Mouse (Mus musculus) intestine, embryonic 16.5 days (tissue): ENCODE results near the gene Gm13697. TPM values are rescaled to one million over a fixed set of nuclear protein-coding genes. Genes with fewer than 3 reads are reported as not detected.
"Not testable (repeated sequence)": the region's sequence is repeated elsewhere in the genome, so short reads cannot be mapped to it uniquely, and the experiment has no call there.

Experiments used
- ATAC-seq: fragments of 200-750 bp; cut with Nextera tagmentation; 2 replicates; pipeline ENCODE4 v1.8.0; 2017; ENCODE audit warnings: moderate TSS enrichment, moderate library complexity
- H3K27ac ChIP-seq: fragments of 300-500 bp; sonication (generic); 2 replicates; pipeline ENCODE4 v1.5.1; 2014; ENCODE audit warnings: mild to moderate bottlenecking, low read length
- H3K27me3 ChIP-seq: fragments of 300-500 bp; sonication (generic); replicated peaks from 2 replicates; pipeline ENCODE4 v1.6.1; 2014; ENCODE audit warnings: low read length, control low read depth, mixed read lengths; ENCODE audit not compliant: control insufficient read depth, insufficient read depth
- H3K36me3 ChIP-seq: fragments of 300-500 bp; sonication (generic); 2 replicates; pipeline ENCODE4 v1.6.1; 2014; ENCODE audit warnings: low read length, control low read depth; ENCODE audit not compliant: control insufficient read depth, insufficient read depth
- H3K4me1 ChIP-seq: fragments of 300-500 bp; sonication (generic); 2 replicates; pipeline ENCODE4 v1.6.1; 2014; ENCODE audit warnings: low read length, control low read depth, mixed read lengths; ENCODE audit not compliant: control insufficient read depth, insufficient read depth
- H3K4me2 ChIP-seq: fragments of 300-500 bp; sonication (generic); 2 replicates; pipeline ENCODE4 v1.6.1; 2014; ENCODE audit warnings: low read depth, low read length, control low read depth
- H3K4me3 ChIP-seq: fragments of 300-500 bp; sonication (generic); 2 replicates; pipeline ENCODE4 v1.5.1; 2014; ENCODE audit warnings: mild to moderate bottlenecking, low read length
- H3K9ac ChIP-seq: fragments of 300-500 bp; sonication (generic); 2 replicates; pipeline ENCODE4 v1.6.1; 2014; ENCODE audit warnings: low read depth, low read length
- H3K9me3 ChIP-seq: fragments of 300-500 bp; sonication (generic); 2 replicates; pipeline ENCODE4 v1.6.1; 2016; ENCODE audit warnings: low read length, control low read depth; ENCODE audit not compliant: control insufficient read depth
- WGBS: fragments of 180-500 bp; shearing (Covaris S2); extraction: QIAGEN DNeasy Blood & Tissue Kit; methylation state at CpG from one replicate; pipeline ENCODE4 v1.1.7; 2014; 5-methylcytosine and 5-hydroxymethylcytosine counted together
- polyA plus RNA-seq: library from polyadenylated mRNA; unstranded; fragments of >200 nt; fragmentation: Nextera tagmentation; extraction: Ambion mirVana; gene quantifications from 2 replicates; pipeline ENCODE4 v1.2.1, GENCODE M21; 2015

Gene Gm13697
- polyA plus RNA-seq, 1 experiment from 2014 or later: not detected

GRCm38 (mm10) chr2:83993639-83994255, 9.2 kb downstream of the Gm13697 start:
- not testable (repeated sequence) for H3K27me3 ChIP-seq, H3K4me3 ChIP-seq, H3K27ac ChIP-seq, H3K9me3 ChIP-seq, H3K4me1 ChIP-seq, H3K36me3 ChIP-seq, H3K9ac ChIP-seq, ATAC-seq
- WGBS: 43% methylated on average over 7 of the region's 9 CpGs
- peak overlapping the region; percentile 30; the same call in 1 of the 2 replicates for H3K4me2 ChIP-seq

DNA sequence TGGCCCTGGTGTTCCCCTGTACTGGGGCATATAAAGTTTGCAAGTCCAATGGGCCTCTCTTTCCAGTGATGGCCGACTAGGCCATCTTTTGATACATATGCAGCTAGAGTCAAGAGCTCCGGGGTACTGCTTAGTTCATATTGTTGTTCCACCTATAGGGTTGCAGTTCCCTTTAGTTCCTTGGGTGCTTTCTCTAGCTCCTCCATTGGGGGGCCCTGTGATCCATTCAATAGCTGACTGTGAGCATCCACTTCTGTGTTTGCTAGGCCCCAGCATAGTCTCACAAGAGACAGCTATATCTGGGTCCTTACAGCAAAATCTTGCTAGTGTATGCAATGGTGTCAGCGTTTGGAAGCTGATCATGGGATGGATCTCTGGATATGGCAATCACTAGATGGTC, 10.0 kb downstream of the Gm13697 start:
- H3K9me3 ChIP-seq, H3K36me3 ChIP-seq, ATAC-seq, H3K4me1 ChIP-seq, H3K4me3 ChIP-seq, H3K27ac ChIP-seq, H3K27me3 ChIP-seq, H3K4me2 ChIP-seq, H3K9ac ChIP-seq: not testable (repeated sequence)
- WGBS: no CpG with 5 or more reads among the region's 3 CpGs

DNA sequence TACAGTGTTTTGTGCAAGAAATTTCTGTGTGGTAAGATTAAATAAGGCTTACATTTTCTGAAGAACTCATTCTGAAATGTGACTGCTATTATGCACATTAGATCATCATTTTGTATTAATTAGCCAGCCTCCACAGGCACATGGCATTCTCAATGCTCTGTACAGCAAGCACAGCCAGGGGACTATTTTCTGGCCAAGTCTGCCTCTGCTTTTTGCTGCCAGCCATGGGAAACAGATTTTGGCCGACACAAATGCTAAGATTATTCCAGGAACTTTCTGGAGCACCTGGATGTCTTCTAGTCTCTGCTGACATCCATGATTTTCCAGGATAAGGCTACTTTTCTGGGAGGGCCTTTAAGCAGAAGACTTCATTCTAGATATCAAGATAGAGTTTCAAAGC, 24.4 kb downstream of the Gm13697 start:
- ATAC-seq: no peak
- H3K4me1 ChIP-seq: 0 out of 2 replicates have a peak, but pooled peaks cover 2% of the 10 kb centered on the region
- H3K4me3 ChIP-seq: no peak overlapping the region
- H3K9me3 ChIP-seq: no peaks in the 10 kb centered on the region
- no peak overlapping the region for H3K4me2 ChIP-seq
- 54% methylated on average over 1 of the region's 1 CpGs for WGBS
- H3K27me3 ChIP-seq: no peaks in the 10 kb centered on the region
- H3K9ac ChIP-seq: no peak overlapping the region
- H3K27ac ChIP-seq: no peak overlapping the region
- no peaks in the 10 kb centered on the region for H3K36me3 ChIP-seq

DNA sequence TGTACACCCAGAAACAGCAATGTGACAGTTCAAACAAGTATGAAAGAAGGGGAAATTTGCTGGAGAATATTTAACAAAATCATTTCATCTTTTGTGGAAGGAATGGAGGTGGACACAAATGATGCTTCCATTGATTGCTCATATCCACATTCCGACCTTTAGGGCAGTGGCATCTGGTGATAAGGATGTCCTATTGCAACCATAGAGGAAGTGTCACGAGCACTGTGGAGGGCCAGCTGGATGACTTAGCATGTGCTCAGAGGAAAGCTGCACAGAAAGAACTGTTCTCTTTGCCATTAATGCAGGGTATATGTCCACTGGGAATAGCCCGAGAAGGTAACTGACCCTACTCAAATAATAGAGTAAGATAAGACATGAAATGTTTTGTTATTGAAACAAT, 25.3 kb downstream of the Gm13697 start:
- H3K4me2 ChIP-seq: no peak overlapping the region
- WGBS: 67% methylated on average over 3 of the region's 3 CpGs
- ATAC-seq: no peak
- H3K9me3 ChIP-seq: no peaks in the 10 kb centered on the region
- no peaks in the 10 kb centered on the region for H3K27me3 ChIP-seq
- H3K9ac ChIP-seq: no peak overlapping the region
- H3K27ac ChIP-seq: no peak overlapping the region
- H3K4me3 ChIP-seq: no peak overlapping the region
- no peaks in the 10 kb centered on the region for H3K36me3 ChIP-seq
- H3K4me1 ChIP-seq: 0 out of 2 replicates have a peak, but pooled peaks cover 2% of the 10 kb centered on the region

DNA sequence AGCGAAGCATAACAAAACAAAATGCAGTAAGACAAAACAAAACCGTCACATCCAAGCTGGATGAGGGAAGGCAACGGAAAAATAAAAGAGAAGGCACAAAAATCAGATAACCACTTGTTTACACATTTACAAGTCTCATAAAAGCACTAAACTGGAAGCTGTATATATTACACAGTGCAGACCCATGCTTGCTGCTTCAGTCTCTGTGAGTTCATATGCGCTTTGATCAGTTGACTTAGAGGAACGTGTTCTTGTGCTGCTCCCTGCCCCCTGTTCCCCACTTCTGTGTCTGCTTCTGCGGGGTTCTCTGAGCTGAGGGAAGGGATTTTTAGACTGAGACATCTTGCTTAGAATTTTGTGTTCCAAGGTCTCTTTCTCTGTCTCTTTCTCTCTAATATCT, 30.0 kb downstream of the Gm13697 start:
- no peaks in the 10 kb centered on the region for H3K36me3 ChIP-seq
- no peaks in the 10 kb centered on the region for H3K9me3 ChIP-seq
- H3K27ac ChIP-seq: no peak overlapping the region
- no peaks in the 10 kb centered on the region for H3K4me1 ChIP-seq
- H3K4me3 ChIP-seq: no peak overlapping the region
- no peak for ATAC-seq
- H3K9ac ChIP-seq: no peak overlapping the region
- H3K4me2 ChIP-seq: no peak overlapping the region
- 58% methylated on average over 6 of the region's 6 CpGs for WGBS
- H3K27me3 ChIP-seq: no peaks in the 10 kb centered on the region

DNA sequence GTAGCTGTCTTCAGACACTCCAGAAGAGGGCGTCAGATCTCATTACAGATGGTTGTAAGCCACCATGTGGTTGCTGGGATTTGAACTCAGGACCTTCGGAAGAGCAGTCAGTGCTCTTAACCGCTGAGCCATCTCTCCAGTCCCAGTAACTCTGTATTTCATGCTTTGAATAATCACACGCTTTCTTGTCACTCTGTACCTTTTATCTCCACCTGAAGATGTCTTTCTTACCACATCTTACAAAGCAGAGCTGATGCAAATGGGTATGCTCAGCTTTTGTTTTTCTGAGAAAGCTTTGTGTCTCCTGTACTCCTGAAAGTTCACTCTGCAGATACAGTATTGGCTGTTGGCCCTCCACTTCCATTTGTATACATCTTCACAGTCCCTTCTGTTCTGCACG, 31.7 kb downstream of the Gm13697 start:
- H3K4me1 ChIP-seq, ATAC-seq, H3K9me3 ChIP-seq, H3K4me3 ChIP-seq, H3K27ac ChIP-seq, H3K36me3 ChIP-seq, H3K27me3 ChIP-seq, H3K9ac ChIP-seq, H3K4me2 ChIP-seq: not testable (repeated sequence)
- 72% methylated on average over 5 of the region's 5 CpGs for WGBS

DNA sequence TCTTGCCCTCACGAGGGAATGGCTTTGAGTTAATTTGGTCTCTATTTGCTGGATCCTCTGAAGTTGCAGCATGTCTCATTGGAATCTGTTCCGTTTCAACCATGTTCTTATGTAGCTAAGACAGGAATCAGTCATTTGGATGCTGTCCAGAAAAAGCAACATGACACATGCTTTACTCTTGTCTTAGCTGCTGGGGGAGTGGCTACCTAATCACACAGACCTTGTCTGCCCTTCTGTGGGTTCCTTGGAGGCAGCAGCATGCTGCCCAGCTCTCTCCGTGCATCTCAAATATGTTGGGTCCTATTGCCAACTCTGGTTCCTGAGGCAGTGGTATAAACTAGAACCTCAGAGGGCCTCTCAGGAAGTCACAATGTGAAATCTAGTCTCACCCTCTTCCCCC, 33.8 kb downstream of the Gm13697 start:
- Histone ChIP-seq H3K9me3 (no peaks in the 10 kb centered on the region), H3K9ac (no peak overlapping the region), H3K4me2 (no peak overlapping the region), H3K4me3 (no peak overlapping the region), H3K27me3 (no peaks in the 10 kb centered on the region), H3K36me3 (no peaks in the 10 kb centered on the region), H3K27ac (no peak overlapping the region), H3K4me1 (no peaks in the 10 kb centered on the region)
- WGBS: 56% methylated on average over 3 of the region's 3 CpGs
- no peak for ATAC-seq

- WGBS: 65% methylated on average over 8 of the region's 8 CpGs
- ATAC-seq: peak; percentile 74
- no peak overlapping the region for H3K4me2 ChIP-seq
- no peaks in the 10 kb centered on the region for H3K27me3 ChIP-seq
- no peaks in the 10 kb centered on the region for H3K4me1 ChIP-seq
- H3K27ac ChIP-seq: no peak overlapping the region
- H3K36me3 ChIP-seq: no peaks in the 10 kb centered on the region
- no peaks in the 10 kb centered on the region for H3K9me3 ChIP-seq
- no peak overlapping the region for H3K9ac ChIP-seq
- no peak overlapping the region for H3K4me3 ChIP-seq
Observed at GRCm38 (mm10) chr2:84019519-84020305, 35.2 kb downstream of the Gm13697 start.

- Histone ChIP-seq H3K36me3 (no peaks in the 10 kb centered on the region), H3K4me1 (no peaks in the 10 kb centered on the region), H3K9me3 (no peaks in the 10 kb centered on the region), H3K4me2 (no peak overlapping the region), H3K27ac (no peak overlapping the region), H3K9ac (no peak overlapping the region), H3K27me3 (no peaks in the 10 kb centered on the region), H3K4me3 (no peak overlapping the region)
- no peak for ATAC-seq
- 80% methylated on average over 2 of the region's 2 CpGs for WGBS
Observed at GRCm38 (mm10) chr2:84021930-84022329, 37.4 kb downstream of the Gm13697 start.
